Mouse (Mus musculus): ENCODE measurements around the gene Rnase4. TPM values are rescaled to one million over a fixed set of nuclear protein-coding genes. Genes with fewer than 3 reads are reported as not detected.
A peak's percentile ranks its signal among the peaks of the same experiment; 100 is the strongest.

Gene Rnase4
- polyA plus RNA-seq, 1 experiment: 650 TPM

GRCm38 (mm10) chr14:51111966-51112365, 21.1 kb downstream of the Rnase4 start:
- 65% methylated on average over 3 of the region's 3 CpGs for WGBS
- DNase-seq: no peak
- no peak for TF ChIP-seq POLR2A (IDR thresholded peaks at IDR 0.05; ENCODE audit: borderline replicate concordance, extremely low read depth, low read depth, low read length)
- TF ChIP-seq CTCF (IDR thresholded peaks at IDR 0.05; ENCODE audit: insufficient read depth, low read length): no peak
- no peak overlapping the region for H3K4me3 ChIP-seq (replicated peaks; ENCODE audit: extremely low read depth, low read depth, low read length)
- H3K4me1 ChIP-seq (ENCODE audit: control insufficient read depth, insufficient read depth, low read length): no peaks in the 10 kb centered on the region

- whole genome bisulfite sequencing: 46% methylated on average over 9 of the region's 9 CpGs
- no peak overlapping the region for H3K4me3 ChIP-seq (replicated peaks; ENCODE audit: extremely low read depth, low read depth, low read length)
- no peaks in the 10 kb centered on the region for H3K4me1 ChIP-seq (ENCODE audit: control insufficient read depth, insufficient read depth, low read length)
Observed at GRCm38 (mm10) chr14:51113476-51113875, 22.6 kb downstream of the Rnase4 start.

DNA sequence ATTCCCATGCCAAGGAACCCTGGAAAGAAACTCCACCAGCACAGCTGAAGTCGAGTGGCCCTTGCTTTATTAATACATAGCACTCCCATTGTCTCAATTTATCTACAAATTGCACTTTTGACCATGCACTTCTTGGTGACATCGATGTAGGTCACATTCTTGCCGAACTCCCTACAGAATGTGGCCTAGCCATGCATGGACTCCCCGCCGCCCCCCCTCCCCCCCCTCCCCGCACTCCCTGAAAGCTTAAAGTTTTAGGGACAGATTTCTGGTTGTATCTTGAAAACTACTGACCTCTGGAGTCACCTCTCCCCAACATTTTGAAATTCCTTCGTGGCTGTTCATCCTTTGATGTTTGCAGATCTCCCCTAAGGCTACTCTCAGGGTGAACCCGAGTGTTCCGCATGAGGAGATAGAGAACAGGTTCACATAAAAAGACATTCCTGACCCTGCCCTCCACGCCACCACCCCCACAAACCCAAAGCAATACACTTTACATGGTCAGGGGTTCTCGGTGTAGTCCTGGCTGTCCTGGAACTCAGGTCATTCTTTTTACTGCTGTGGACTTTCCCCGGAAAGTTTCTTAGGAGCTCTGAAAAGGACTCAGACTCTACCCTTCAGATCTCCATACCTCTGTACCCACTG, 23.2 kb downstream of the Rnase4 start, which contains the start of gene Eddm3b:
Gene Eddm3b (plus strand): TSS at position 511 of the 645 bp plus-strand sequence.
- no peaks in the 10 kb centered on the region for H3K4me1 ChIP-seq (ENCODE audit: control insufficient read depth, insufficient read depth, low read length)
- H3K4me3 ChIP-seq (replicated peaks; ENCODE audit: extremely low read depth, low read depth, low read length): no peak within 1 kb of the TSS
- 47% methylated on average over 12 of the region's 12 CpGs for WGBS
- no peak for DNase-seq
- no peak for TF ChIP-seq CTCF (IDR thresholded peaks at IDR 0.05; ENCODE audit: insufficient read depth, low read length)
- no peak for TF ChIP-seq POLR2A (IDR thresholded peaks at IDR 0.05; ENCODE audit: borderline replicate concordance, extremely low read depth, low read depth, low read length)

More at GRCm38 (mm10) chr14:51113476-51113875, 22.6 kb downstream of the Rnase4 start:
- no peak for DNase-seq
- TF ChIP-seq POLR2A (IDR thresholded peaks at IDR 0.05; ENCODE audit: borderline replicate concordance, extremely low read depth, low read depth, low read length) (no peak), CTCF (IDR thresholded peaks at IDR 0.05; ENCODE audit: insufficient read depth, low read length) (no peak)

- no peak for DNase-seq
- Histone ChIP-seq H3K4me3 (replicated peaks; ENCODE audit: extremely low read depth, low read depth, low read length) (no peak overlapping the region), H3K4me1 (ENCODE audit: control insufficient read depth, insufficient read depth, low read length) (no peaks in the 10 kb centered on the region)
- TF ChIP-seq POLR2A (IDR thresholded peaks at IDR 0.05; ENCODE audit: borderline replicate concordance, extremely low read depth, low read depth, low read length) (no peak), CTCF (IDR thresholded peaks at IDR 0.05; ENCODE audit: insufficient read depth, low read length) (no peak)
- WGBS: 80% methylated on average over 6 of the region's 6 CpGs
Observed at GRCm38 (mm10) chr14:51125684-51126083, 34.8 kb downstream of the Rnase4 start.

DNA sequence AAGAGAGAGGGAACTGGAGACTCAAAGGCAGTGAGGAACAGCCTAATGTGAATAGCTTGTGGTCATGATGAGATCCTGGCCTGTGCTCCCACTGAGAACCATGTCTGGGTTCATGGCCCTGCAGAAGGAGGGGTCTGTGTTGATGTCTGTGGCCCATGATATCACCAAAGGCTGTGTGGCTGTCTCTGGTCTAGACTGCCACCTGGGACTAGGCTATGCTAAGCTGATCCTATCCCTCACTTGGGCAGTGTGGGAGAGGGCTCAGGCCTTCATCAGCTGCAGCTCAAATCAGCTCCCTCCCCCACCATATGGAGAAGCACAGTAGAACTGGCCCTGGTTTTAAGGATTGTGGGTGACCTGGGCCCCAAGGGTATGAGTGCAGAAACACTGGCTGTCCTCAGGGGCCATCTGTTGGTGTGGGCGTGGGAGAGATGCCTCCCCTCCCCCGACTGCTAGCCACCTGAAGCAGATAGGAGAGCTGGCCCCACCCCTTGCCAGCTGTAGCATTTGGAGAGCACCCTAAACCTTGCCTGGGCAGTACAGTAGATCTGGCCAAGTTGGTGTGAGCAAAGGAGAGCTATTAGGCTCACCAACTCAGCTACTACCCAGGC, 36.9 kb downstream of the Rnase4 start:
- no peaks in the 10 kb centered on the region for H3K4me1 ChIP-seq (ENCODE audit: control insufficient read depth, insufficient read depth, low read length)
- WGBS: 68% methylated on average over 2 of the region's 2 CpGs
- TF ChIP-seq POLR2A (IDR thresholded peaks at IDR 0.05; ENCODE audit: borderline replicate concordance, extremely low read depth, low read depth, low read length) (no peak), CTCF (IDR thresholded peaks at IDR 0.05; ENCODE audit: insufficient read depth, low read length) (no peak)
- no peak for DNase-seq
- H3K4me3 ChIP-seq (replicated peaks; ENCODE audit: extremely low read depth, low read depth, low read length): no peak overlapping the region

DNA sequence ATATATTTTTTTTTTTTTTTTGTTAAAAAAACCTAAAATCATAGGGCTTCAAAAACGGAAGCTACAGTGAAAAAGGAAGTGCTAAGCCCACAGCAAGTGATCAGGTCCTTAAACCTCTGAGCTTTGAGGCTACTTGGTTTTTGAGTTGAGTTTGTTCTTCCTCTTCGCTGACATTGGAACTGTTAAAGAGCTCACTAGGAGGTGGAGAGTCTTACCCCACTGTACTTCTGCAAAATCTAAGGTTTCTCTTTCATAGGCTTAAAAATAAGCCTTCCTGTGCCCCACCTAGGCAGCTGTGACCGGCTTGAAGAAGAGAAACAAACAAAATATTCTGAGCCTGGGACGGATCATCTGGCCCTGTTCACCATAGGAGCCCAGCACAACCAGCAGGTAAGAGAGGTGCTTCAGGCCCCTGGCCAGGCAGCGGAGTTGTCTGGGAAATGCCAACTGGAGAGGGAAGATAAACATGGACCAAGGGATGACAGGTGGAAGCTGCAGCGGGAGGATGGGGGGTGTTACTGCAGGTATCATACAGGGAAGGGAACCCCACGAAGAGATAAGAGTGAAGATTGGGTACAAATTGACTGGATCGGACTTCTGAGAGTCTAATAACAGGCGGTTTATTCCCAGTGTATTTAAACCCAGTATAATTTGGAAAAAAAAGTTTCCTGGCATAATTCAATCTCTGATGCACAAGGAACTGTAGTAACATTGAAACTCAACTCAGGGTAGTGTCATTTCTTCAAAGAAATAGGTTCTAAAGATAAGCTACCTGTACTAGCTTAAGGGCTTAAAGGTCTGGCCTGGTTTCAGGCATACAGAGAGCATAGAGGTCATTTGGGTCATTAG, 38.1 kb downstream of the Rnase4 start:
- DNase-seq: no peak
- WGBS: 61% methylated on average over 9 of the region's 9 CpGs
- TF ChIP-seq POLR2A (IDR thresholded peaks at IDR 0.05; ENCODE audit: borderline replicate concordance, extremely low read depth, low read depth, low read length) (no peak), CTCF (IDR thresholded peaks at IDR 0.05; ENCODE audit: insufficient read depth, low read length) (no peak)
- H3K4me3 ChIP-seq (replicated peaks; ENCODE audit: extremely low read depth, low read depth, low read length): peak overlapping the region; percentile 60
- H3K4me1 ChIP-seq (ENCODE audit: control insufficient read depth, insufficient read depth, low read length): no peaks in the 10 kb centered on the region

DNA sequence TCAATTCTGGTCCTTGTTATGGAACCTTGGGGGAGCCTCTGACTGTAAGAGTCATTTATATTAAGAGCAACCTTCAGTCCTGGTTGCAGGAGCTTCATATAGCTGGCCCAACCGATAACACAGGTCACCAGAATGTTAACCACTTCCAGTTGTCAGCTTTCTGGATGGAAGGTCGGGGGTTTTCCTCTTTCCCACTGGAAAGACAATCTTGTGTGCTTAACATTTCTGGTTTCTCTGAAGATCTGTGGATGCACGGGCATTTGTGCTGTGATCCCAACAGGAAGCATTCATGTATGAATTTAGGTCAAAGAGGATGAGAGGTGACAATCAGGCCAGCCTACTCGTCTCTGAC, 38.7 kb downstream of the Rnase4 start:
- no peak for TF ChIP-seq POLR2A (IDR thresholded peaks at IDR 0.05; ENCODE audit: borderline replicate concordance, extremely low read depth, low read depth, low read length)
- TF ChIP-seq CTCF (IDR thresholded peaks at IDR 0.05; ENCODE audit: insufficient read depth, low read length): no peak
- no peak overlapping the region for H3K4me3 ChIP-seq (replicated peaks; ENCODE audit: extremely low read depth, low read depth, low read length)
- H3K4me1 ChIP-seq (ENCODE audit: control insufficient read depth, insufficient read depth, low read length): no peaks in the 10 kb centered on the region
- 56% methylated on average over 4 of the region's 4 CpGs for WGBS
- no peak for DNase-seq

DNA sequence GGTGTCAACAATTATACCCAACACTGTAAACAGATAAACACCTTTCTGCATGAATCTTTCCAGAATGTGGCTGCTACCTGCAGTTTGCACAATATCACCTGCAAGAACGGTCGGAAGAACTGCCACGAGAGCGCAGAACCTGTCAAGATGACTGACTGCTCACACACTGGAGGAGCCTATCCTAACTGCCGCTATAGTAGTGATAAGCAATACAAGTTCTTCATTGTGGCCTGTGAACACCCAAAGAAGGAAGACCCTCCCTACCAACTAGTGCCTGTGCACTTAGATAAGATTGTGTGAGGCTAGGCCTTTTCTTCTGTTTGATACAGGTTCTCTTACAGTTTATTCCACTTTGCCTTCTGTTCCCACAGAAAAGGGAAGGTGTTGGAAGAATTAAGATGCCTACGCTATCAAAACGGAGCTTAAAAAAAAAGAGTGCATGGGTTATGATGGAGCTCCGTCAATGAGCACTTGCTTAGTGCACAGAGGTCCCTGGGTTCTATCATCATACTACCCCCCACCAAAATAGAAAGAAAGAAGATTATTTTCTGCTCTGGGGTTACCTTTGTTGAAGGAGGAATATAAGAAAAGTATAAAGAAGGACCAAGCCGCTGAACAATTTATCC, 39.6 kb downstream of the Rnase4 start:
- DNase-seq: no peak
- no peak for TF ChIP-seq CTCF (IDR thresholded peaks at IDR 0.05; ENCODE audit: insufficient read depth, low read length)
- TF ChIP-seq POLR2A (IDR thresholded peaks at IDR 0.05; ENCODE audit: borderline replicate concordance, extremely low read depth, low read depth, low read length): no peak
- Histone ChIP-seq H3K4me3 (replicated peaks; ENCODE audit: extremely low read depth, low read depth, low read length) (no peak overlapping the region), H3K4me1 (ENCODE audit: control insufficient read depth, insufficient read depth, low read length) (no peaks in the 10 kb centered on the region)
- WGBS: 76% methylated on average over 9 of the region's 9 CpGs

DNA sequence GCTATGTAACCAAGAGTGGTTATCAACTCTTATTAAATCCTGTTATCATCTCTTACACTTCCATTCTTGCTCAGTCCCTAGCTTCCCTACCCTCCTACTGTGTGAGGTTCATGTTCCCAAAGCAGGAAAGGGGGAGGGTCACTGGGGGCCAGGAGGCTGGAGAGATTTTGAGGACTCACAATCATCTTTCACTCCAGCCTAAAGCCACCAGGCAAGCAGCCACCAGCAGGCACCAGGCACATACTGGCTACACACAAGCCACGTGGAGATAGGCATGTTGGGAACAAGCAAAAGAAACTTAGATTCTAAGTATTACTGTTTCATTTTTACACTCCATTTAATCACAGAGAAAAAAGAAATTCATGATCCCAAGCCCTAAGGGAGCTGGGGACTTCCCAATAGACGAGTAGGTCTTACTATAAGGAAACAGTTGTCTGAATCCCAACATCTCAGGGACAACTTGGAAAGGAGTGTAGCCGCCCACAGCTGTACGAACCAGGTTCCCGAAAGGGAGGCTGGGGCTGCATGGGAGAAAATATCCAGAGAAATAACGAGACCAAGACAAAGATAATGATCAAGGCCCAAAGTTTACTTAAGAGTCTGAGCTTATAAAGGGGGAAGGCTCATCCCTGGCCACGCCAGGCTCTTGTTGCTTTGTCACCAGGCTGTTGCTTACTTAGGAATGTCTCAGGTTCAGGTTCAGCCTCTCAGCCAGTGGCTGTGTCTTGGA, 40.4 kb downstream of the Rnase4 start:
- DNase-seq: no peak
- Histone ChIP-seq H3K4me3 (replicated peaks; ENCODE audit: extremely low read depth, low read depth, low read length) (no peak overlapping the region), H3K4me1 (ENCODE audit: control insufficient read depth, insufficient read depth, low read length) (no peaks in the 10 kb centered on the region)
- 70% methylated on average over 7 of the region's 7 CpGs for WGBS
- TF ChIP-seq CTCF (IDR thresholded peaks at IDR 0.05; ENCODE audit: insufficient read depth, low read length) (no peak), POLR2A (IDR thresholded peaks at IDR 0.05; ENCODE audit: borderline replicate concordance, extremely low read depth, low read depth, low read length) (no peak)
